In genomic region chr6:71398829-71399609, GRCm38 (mm10) we compare ENCODE assay signal across 9 mouse cellular contexts. TPM values are rescaled to one million over a fixed set of nuclear protein-coding genes. Genes with fewer than 3 reads are reported as not detected.
DNase-seq lines count a peak whose midpoint lies in the region; ATAC-seq and TF ChIP-seq lines count a peak whose summit lies in the region.
"Had no signal": no experiment of that assay in that cellular context is flagged by ENCODE, and none has a peak within 500 bp of the region (broad histone marks: within the 10 kb centered on the region; RNA-seq: fewer than 3 reads in every experiment).

No protein-coding gene starts in this region.

- no peak overlapping the region for H3K4me2 ChIP-seq in hindbrain, embryonic 13.5 days
- H3K4me2 ChIP-seq in CH12.LX (ENCODE audit: insufficient read depth, low read depth, poor library complexity, severe bottlenecking): no peak overlapping the region
- H3K4me2 ChIP-seq: embryonic facial prominence, embryonic 12.5 days had no signal

- 0 out of 2 replicates have a peak, but pooled peaks cover 2% of the 10 kb centered on the region for H3K79me2 ChIP-seq in CH12.LX (replicated peaks; ENCODE audit: control insufficient read depth, extremely low read depth, insufficient read depth, poor library complexity, severe bottlenecking)

- H3K27me3 ChIP-seq in hindbrain, embryonic 13.5 days: no peaks in the 10 kb centered on the region
- H3K27me3 ChIP-seq in hindbrain, embryonic 10.5 days (ENCODE audit: insufficient read depth, poor library complexity, severe bottlenecking): no peaks in the 10 kb centered on the region
- H3K27me3 ChIP-seq in CH12.LX (replicated peaks): no peaks in the 10 kb centered on the region
- H3K27me3 ChIP-seq: embryonic facial prominence, embryonic 12.5 days had no signal

- in situ Hi-C loops in CH12.LX (cut with MboI; ENCODE audit: low pct_ligation_motif_present, low pct_unique_long_range_greater_than_20kb, low sequenced_read_pairs): no loop called here

- no peak for TF ChIP-seq POLR2A in CH12.LX (IDR thresholded peaks at IDR 0.05; ENCODE audit: low read depth, low read length)

- TF ChIP-seq RAD21 in CH12.LX (IDR thresholded peaks at IDR 0.05; ENCODE audit: low read depth, low read length): peak; percentile 91

- no peak overlapping the region for H3K27ac ChIP-seq in hindbrain, embryonic 13.5 days
- no peak overlapping the region for H3K27ac ChIP-seq in hindbrain, embryonic 10.5 days
- H3K27ac ChIP-seq in CH12.LX (ENCODE audit: insufficient read depth, low read depth): no peak overlapping the region
- H3K27ac ChIP-seq: embryonic facial prominence, embryonic 12.5 days had no signal

- H3K9me3 ChIP-seq in hindbrain, embryonic 13.5 days: no peaks in the 10 kb centered on the region
- no peaks in the 10 kb centered on the region for H3K9me3 ChIP-seq in hindbrain, embryonic 10.5 days
- no peaks in the 10 kb centered on the region for H3K9me3 ChIP-seq in CH12.LX (replicated peaks; ENCODE audit: low read length)
- H3K9me3 ChIP-seq: embryonic facial prominence, embryonic 12.5 days had no signal

- peaks cover 16% of the 10 kb centered on the region for H3K36me3 ChIP-seq in hindbrain, embryonic 13.5 days
- H3K36me3 ChIP-seq in hindbrain, embryonic 10.5 days: peaks cover 35% of the 10 kb centered on the region
- H3K36me3 ChIP-seq in CH12.LX (replicated peaks in 1 of 2; ENCODE audit: control insufficient read depth in 1 of 2, insufficient read depth in 1 of 2, low read length in 1 of 2): peaks cover 25 to 47% of the 10 kb centered on the region in 2 experiments

- no peak for TF ChIP-seq EP300 in CH12.LX (IDR thresholded peaks at IDR 0.05; ENCODE audit: low read length)

- ATAC-seq in hindbrain, embryonic 13.5 days (ENCODE audit: low FRiP score): 0 out of 2 replicates have a peak, but pooled peaks have one; percentile 39
- ATAC-seq in frontal cortex, adult (ENCODE audit: low TSS enrichment): no peak

- no peak for DNase-seq in hindbrain, embryonic 10.5 days (ENCODE audit: low spot score)
- peak; percentile 74 for DNase-seq in 3T3-L1 (ENCODE audit: low read depth, low spot score)
- DNase-seq in CH12.LX (ENCODE audit: extremely low read depth): peak; percentile 54
- DNase-seq in embryo, embryonic 10 days (ENCODE audit: low spot score): peak; percentile 53
- DNase-seq in lung, postnatal 36 days: peak; percentile 67
- no peak for DNase-seq in right cerebral cortex, postnatal 14 days

- H3K4me1 ChIP-seq in hindbrain, embryonic 13.5 days (replicated peaks): no peaks in the 10 kb centered on the region
- H3K4me1 ChIP-seq in hindbrain, embryonic 10.5 days (replicated peaks): no peaks in the 10 kb centered on the region
- H3K4me1 ChIP-seq in CH12.LX (ENCODE audit: control insufficient read depth in 1 of 2, insufficient read depth in 2 of 2): peaks cover 0 to 13% of the 10 kb centered on the region in 2 experiments; a peak in 2 of 4 replicates
- H3K4me1 ChIP-seq: embryonic facial prominence, embryonic 12.5 days had no signal

- H3K9ac ChIP-seq in hindbrain, embryonic 13.5 days: no peak overlapping the region
- no peak overlapping the region for H3K9ac ChIP-seq in CH12.LX (ENCODE audit: insufficient read depth, low read depth)
- H3K9ac ChIP-seq: embryonic facial prominence, embryonic 12.5 days had no signal

- H3K4me3 ChIP-seq in hindbrain, embryonic 13.5 days: no peak overlapping the region
- H3K4me3 ChIP-seq in hindbrain, embryonic 10.5 days: no peak overlapping the region
- H3K4me3 ChIP-seq in CH12.LX (replicated peaks in 1 of 3; ENCODE audit: low read depth in 2 of 3, low read length in 2 of 3, poor library complexity in 1 of 3): no peak overlapping the region
- H3K4me3 ChIP-seq: embryonic facial prominence, embryonic 12.5 days had no signal

- TF ChIP-seq CTCF in CH12.LX (conservative IDR thresholded peaks at IDR 0.05 in 1 of 2, IDR thresholded peaks at IDR 0.05 in 1 of 2; ENCODE audit: low read depth in 2 of 2, low read length in 2 of 2): peak; percentile 41 to 84

- 85% methylated on average over 4 of the region's 4 CpGs for WGBS in hindbrain, embryonic 13.5 days
- 88% methylated on average over 4 of the region's 4 CpGs for WGBS in hindbrain, embryonic 10.5 days

- dilution Hi-C loops in CH12.LX (cut with MboI; ENCODE audit: extremely low pct_ligation_motif_present, extremely low pct_unique_long_range_greater_than_20kb, low sequenced_read_pairs): no loop called here

TF ChIP-seq in CH12.LX, 34 proteins besides CTCF, POLR2A, EP300 and RAD21:
- TF ChIP-seq USF1 (IDR thresholded peaks at IDR 0.05; ENCODE audit: low read depth, low read length) (no peak), SMC3 (IDR thresholded peaks at IDR 0.05; ENCODE audit: low read depth, low read length) (peak; percentile 89), ZC3H11A (IDR thresholded peaks at IDR 0.05; ENCODE audit: low read depth, low read length) (peak; percentile 48; the same call in 1 of the 2 replicates)
TF ChIP-seq in CH12.LX: peak in this region for 2.

RNA-seq across cellular contexts. Expression of gene Cd8a, which starts 25.8 kb away (rescaled TPM):
- not detected in 2 replicates for polyA plus RNA-seq in hindbrain, embryonic 13.5 days (2015; fragmentation: Nextera tagmentation; extraction: Ambion mirVana)
- polyA plus RNA-seq in hindbrain, embryonic 10.5 days (2016; fragmentation: Nextera tagmentation; extraction: Ambion mirVana): not detected in 2 replicates
- total RNA-seq in CH12.LX (2012; rRNA removed): 0.13 TPM in 1 of 2 replicates, not detected in the other
- 0.12 TPM in 1 of 2 replicates, not detected in the other for total RNA-seq in CH12.LX (2014; rRNA removed)
- polyA plus RNA-seq in CH12.LX (2012; ENCODE audit: insufficient read length, low read depth): 0.22 and 0.49 TPM in 2 replicates
- polyA plus RNA-seq: embryonic facial prominence, embryonic 12.5 days had no signal

RNA-seq across cellular contexts. Expression of gene Rmnd5a, which starts 41.4 kb away (rescaled TPM):
- 7.8 and 9.0 TPM in 2 replicates for polyA plus RNA-seq in hindbrain, embryonic 13.5 days (2015; fragmentation: Nextera tagmentation; extraction: Ambion mirVana)
- 7.9 and 10.4 TPM in 2 replicates for polyA plus RNA-seq in hindbrain, embryonic 10.5 days (2016; fragmentation: Nextera tagmentation; extraction: Ambion mirVana)
- 19.1 and 23.4 TPM in 2 replicates for total RNA-seq in CH12.LX (2012; rRNA removed)
- 40.6 and 47.2 TPM in 2 replicates for total RNA-seq in CH12.LX (2014; rRNA removed)
- 22.7 and 23.5 TPM in 2 replicates for polyA plus RNA-seq in CH12.LX (2012; ENCODE audit: insufficient read length, low read depth)

Comparison
In these comparisons a context has a peak if more than half of its experiments do, and no peak if none do; other contexts are left out.
1. DNase-seq: peak in 3T3-L1 (single experiment), CH12.LX (single experiment), embryo, embryonic 10 days (single experiment) and lung, postnatal 36 days (single experiment); none in hindbrain, embryonic 10.5 days (single experiment) and right cerebral cortex, postnatal 14 days (single experiment).